Mouse (Mus musculus) lung, embryonic 14.5 days (tissue): ENCODE measurements around the gene Llph. TPM values are rescaled to one million over a fixed set of nuclear protein-coding genes. Genes with fewer than 3 reads are reported as not detected.

Source experiments
- ATAC-seq: fragments of 200-750 bp; cut with Nextera tagmentation; 2 replicates; pipeline ENCODE4 v1.8.0; 2017; ENCODE audit warnings: mild to moderate bottlenecking, moderate TSS enrichment, moderate library complexity; ENCODE audit not compliant: insufficient read depth
- DNase-seq: peaks from one replicate; pipeline ENCODE4 v3.0.0-alpha.2; 2015
- H3K27ac ChIP-seq: fragments of 300-500 bp; sonication (generic); 2 replicates; pipeline ENCODE4 v1.5.1; 2014; ENCODE audit warnings: low read depth, mild to moderate bottlenecking, moderate library complexity
- H3K27me3 ChIP-seq: fragments of 300-500 bp; sonication (generic); 2 replicates; pipeline ENCODE4 v1.6.1; 2014; ENCODE audit warnings: low read length, control low read depth; ENCODE audit not compliant: insufficient read depth
- H3K36me3 ChIP-seq: fragments of 300-500 bp; sonication (generic); 2 replicates; pipeline ENCODE4 v1.6.1; 2014; ENCODE audit warnings: control low read depth; ENCODE audit not compliant: insufficient read depth
- H3K4me1 ChIP-seq: fragments of 300-500 bp; sonication (generic); 2 replicates; pipeline ENCODE4 v1.6.1; 2014; ENCODE audit warnings: antibody characterized with exemption, control low read depth; ENCODE audit not compliant: insufficient read depth
- H3K4me2 ChIP-seq: fragments of 300-500 bp; sonication (generic); 2 replicates; pipeline ENCODE4 v1.6.1; 2014; ENCODE audit warnings: mild to moderate bottlenecking
- H3K4me3 ChIP-seq: fragments of 300-500 bp; sonication (generic); 2 replicates; pipeline ENCODE4 v1.5.1; 2014; ENCODE audit warnings: low read depth, low read length
- H3K9ac ChIP-seq: fragments of 300-500 bp; sonication (generic); 2 replicates; pipeline ENCODE4 v1.6.1; 2014
- H3K9me3 ChIP-seq: fragments of 300-500 bp; sonication (generic); 2 replicates; pipeline ENCODE4 v1.6.1; 2016; ENCODE audit warnings: low read depth, low read length, control low read depth
- CTCF ChIP-seq: IDR thresholded peaks from 2 replicates; pipeline ENCODE4 v1.5.1; 2016; ENCODE audit warnings: antibody characterized with exemption, low read depth
- WGBS: fragments of 180-500 bp; shearing (Covaris S2); extraction: QIAGEN DNeasy Blood & Tissue Kit; methylation state at CpG from one replicate; pipeline ENCODE4 v1.1.7; 2014; 5-methylcytosine and 5-hydroxymethylcytosine counted together
- polyA plus RNA-seq: library from polyadenylated mRNA; unstranded; fragments of >200 nt; fragmentation: Nextera tagmentation; extraction: Ambion mirVana; gene quantifications from 2 replicates; pipeline ENCODE4 v1.2.1, GENCODE M21; 2014

Llph gene
- polyA plus RNA-seq, 1 experiment from 2014 or later = 58.1 TPM

GRCm38 (mm10) chr10:120242421-120242820 is 15.6 kb downstream of the Llph start:
- no peaks in the 10 kb centered on the region for H3K36me3 ChIP-seq
- H3K4me2 ChIP-seq = no peak overlapping the region
- DNase-seq (no peak), ATAC-seq (no peak)
- H3K4me3 ChIP-seq = no peak overlapping the region
- no peaks in the 10 kb centered on the region for H3K27me3 ChIP-seq
- no peak overlapping the region for H3K27ac ChIP-seq
- no peak for TF ChIP-seq CTCF
- H3K9ac ChIP-seq = no peak overlapping the region
- H3K9me3 ChIP-seq = no peaks in the 10 kb centered on the region
- no peaks in the 10 kb centered on the region for H3K4me1 ChIP-seq
- 42% methylated on average over 6 of the region's 6 CpGs for WGBS

GRCm38 (mm10) chr10:120245681-120246080 is 18.8 kb downstream of the Llph start:
- Histone ChIP-seq H3K27me3 (no peaks in the 10 kb centered on the region), H3K9ac (no peak overlapping the region), H3K4me1 (no peaks in the 10 kb centered on the region), H3K27ac (no peak overlapping the region), H3K36me3 (no peaks in the 10 kb centered on the region), H3K9me3 (no peaks in the 10 kb centered on the region), H3K4me2 (no peak overlapping the region), H3K4me3 (no peak overlapping the region)
- no peak for TF ChIP-seq CTCF
- DNase-seq (no peak), ATAC-seq (no peak)
- 59% methylated on average over 5 of the region's 5 CpGs for WGBS

- no peaks in the 10 kb centered on the region; the same call in 1 of the 2 replicates for H3K4me1 ChIP-seq
- no peaks in the 10 kb centered on the region for H3K27me3 ChIP-seq
- DNase-seq = peak; percentile 93
- no peaks in the 10 kb centered on the region for H3K9me3 ChIP-seq
- H3K36me3 ChIP-seq = no peaks in the 10 kb centered on the region
- no peak overlapping the region for H3K4me3 ChIP-seq
- H3K9ac ChIP-seq = no peak overlapping the region
- no peak overlapping the region for H3K27ac ChIP-seq
- peak; percentile 70; the same call in 1 of the 2 replicates for ATAC-seq
- TF ChIP-seq CTCF = peak; percentile 79
- WGBS = 30% methylated on average over 9 of the region's 9 CpGs
- H3K4me2 ChIP-seq = no peak overlapping the region
Measured at GRCm38 (mm10) chr10:120246994-120247750, 20.3 kb downstream of the Llph start.

- no peak overlapping the region for H3K9ac ChIP-seq
- no peaks in the 10 kb centered on the region for H3K36me3 ChIP-seq
- peak; percentile 33; the same call in 1 of the 2 replicates for TF ChIP-seq CTCF
- H3K27ac ChIP-seq = no peak overlapping the region
- 46% methylated on average over 11 of the region's 11 CpGs for WGBS
- peak; percentile 61 for DNase-seq
- no peaks in the 10 kb centered on the region for H3K27me3 ChIP-seq
- no peaks in the 10 kb centered on the region for H3K9me3 ChIP-seq
- H3K4me2 ChIP-seq = no peak overlapping the region
- no peak overlapping the region for H3K4me3 ChIP-seq
- ATAC-seq = no peak
- H3K4me1 ChIP-seq = no peaks in the 10 kb centered on the region; the same call in 1 of the 2 replicates
Measured at GRCm38 (mm10) chr10:120250911-120251683, 24.2 kb downstream of the Llph start.

- 80% methylated on average over 4 of the region's 4 CpGs for WGBS
- no peaks in the 10 kb centered on the region; the same call in 1 of the 2 replicates for H3K4me1 ChIP-seq
- TF ChIP-seq CTCF = no peak
- no peak overlapping the region for H3K4me3 ChIP-seq
- H3K27ac ChIP-seq = no peak overlapping the region
- ATAC-seq (no peak), DNase-seq (no peak)
- H3K36me3 ChIP-seq = no peaks in the 10 kb centered on the region
- H3K4me2 ChIP-seq = no peak overlapping the region
- H3K9ac ChIP-seq = no peak overlapping the region
- no peaks in the 10 kb centered on the region for H3K9me3 ChIP-seq
- H3K27me3 ChIP-seq = no peaks in the 10 kb centered on the region
Measured at GRCm38 (mm10) chr10:120251791-120252190, 24.9 kb downstream of the Llph start.

- H3K4me3 ChIP-seq = no peak overlapping the region
- H3K4me1 ChIP-seq = no peaks in the 10 kb centered on the region; the same call in 1 of the 2 replicates
- no peaks in the 10 kb centered on the region for H3K27me3 ChIP-seq
- ATAC-seq = no peak
- H3K36me3 ChIP-seq = no peaks in the 10 kb centered on the region
- H3K9ac ChIP-seq = no peak overlapping the region
- 22% methylated on average over 8 of the region's 8 CpGs for WGBS
- H3K4me2 ChIP-seq = no peak overlapping the region
- no peak overlapping the region for H3K27ac ChIP-seq
- DNase-seq = peak; percentile 52
- TF ChIP-seq CTCF = no peak
- no peaks in the 10 kb centered on the region for H3K9me3 ChIP-seq
Measured at GRCm38 (mm10) chr10:120252800-120253199, 25.9 kb downstream of the Llph start.

GRCm38 (mm10) chr10:120257231-120257630 is 30.4 kb downstream of the Llph start:
- 0 out of 2 replicates have a peak, but pooled peaks have one; percentile 58 for ATAC-seq
- H3K4me1 ChIP-seq = no peaks in the 10 kb centered on the region; the same call in 1 of the 2 replicates
- no peaks in the 10 kb centered on the region for H3K9me3 ChIP-seq
- H3K27ac ChIP-seq = no peak overlapping the region
- WGBS = 18% methylated on average over 11 of the region's 11 CpGs
- peak; percentile 94 for DNase-seq
- H3K27me3 ChIP-seq = no peaks in the 10 kb centered on the region
- 0 out of 2 replicates have a peak overlapping the region, but pooled peaks have one; percentile 19 for H3K4me2 ChIP-seq
- H3K36me3 ChIP-seq = no peaks in the 10 kb centered on the region
- TF ChIP-seq CTCF = peak; percentile 79
- H3K9ac ChIP-seq = no peak overlapping the region
- H3K4me3 ChIP-seq = no peak overlapping the region
